Mouse (Mus musculus): ENCODE measurements around the gene Slamf9. TPM values are rescaled to one million over a fixed set of nuclear protein-coding genes. Genes with fewer than 3 reads are reported as not detected.

The Slamf9 gene
- total RNA-seq, 2 experiments from 2014 or later = 0.26 TPM; not detected in 1

GRCm38 (mm10) chr1:172458041-172458440 lies 17.1 kb upstream of the Slamf9 start:
- no peak for DNase-seq
- intact Hi-C loops (cut with DNase I) = no loop called here

DNA sequence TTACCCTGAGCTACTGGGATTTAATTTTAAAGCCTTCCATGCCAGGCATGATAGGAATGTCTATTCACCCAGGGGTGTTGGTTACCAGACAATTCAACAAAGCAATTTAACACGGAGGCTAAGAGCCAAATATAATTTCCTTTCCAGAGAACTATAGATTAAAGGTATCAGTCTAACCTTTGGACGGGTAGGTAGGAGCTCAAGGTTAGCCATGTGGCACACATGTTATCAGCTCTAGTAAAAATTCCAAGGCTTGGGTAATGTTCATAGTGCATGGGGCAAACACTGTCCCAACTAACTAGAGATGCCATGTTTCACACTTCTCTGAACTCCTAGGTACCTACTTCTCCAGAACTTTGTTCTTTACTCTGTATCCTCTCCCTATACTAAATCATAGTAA lies 13.6 kb upstream of the Slamf9 start:
- intact Hi-C loops (cut with DNase I) = no loop called here
- no peak for DNase-seq

- no peak for DNase-seq
- intact Hi-C loops (cut with DNase I) = no loop called here
These were observed 12.6 kb upstream of the Slamf9 start for GRCm38 (mm10) chr1:172462534-172462933.

DNA sequence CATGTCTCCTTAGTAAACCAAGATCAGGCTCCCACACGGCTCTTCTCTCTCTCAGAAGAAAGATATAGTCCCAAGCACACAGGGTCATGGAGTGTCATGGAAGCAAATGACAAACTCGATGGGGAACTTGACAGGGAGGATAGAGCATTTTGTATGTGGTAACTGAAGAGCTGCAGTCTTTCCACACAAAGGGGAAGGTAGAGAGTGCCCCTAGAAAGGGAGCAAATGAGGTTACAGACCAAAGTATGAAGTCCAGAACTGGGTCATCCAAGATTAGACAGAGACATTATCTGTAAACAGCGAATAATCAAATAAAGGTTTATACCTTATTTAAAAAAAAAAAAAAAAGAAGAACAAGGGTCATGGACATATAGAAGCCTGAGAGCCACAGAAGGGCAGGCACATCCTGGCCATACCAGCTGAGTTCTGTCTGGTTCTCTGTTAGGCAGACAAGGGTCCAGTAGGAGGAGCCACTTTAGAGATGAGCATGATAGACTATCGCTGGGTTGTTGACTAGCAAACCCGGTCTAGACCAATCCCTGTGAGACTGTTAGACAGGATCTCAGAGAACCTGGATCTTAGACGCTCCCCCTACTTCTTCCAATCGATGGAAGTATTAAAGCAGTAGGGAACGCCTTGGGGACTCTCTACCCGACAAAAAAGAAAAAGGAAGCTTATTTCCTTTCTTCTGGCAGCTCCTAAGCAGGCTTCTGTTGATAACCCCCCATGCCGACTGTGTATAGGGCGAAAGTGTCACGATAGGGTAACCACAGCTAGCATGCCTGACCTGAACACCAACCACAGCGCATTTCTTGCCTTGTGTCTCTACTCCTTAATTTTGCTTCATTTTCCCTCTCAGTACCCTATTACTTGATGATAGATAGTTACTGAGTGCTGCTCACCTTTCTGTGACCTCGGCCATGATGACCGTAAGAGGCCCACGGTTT lies 11.5 kb upstream of the Slamf9 start:
- no peak for DNase-seq
- intact Hi-C loops (cut with DNase I) = no loop called here

DNA sequence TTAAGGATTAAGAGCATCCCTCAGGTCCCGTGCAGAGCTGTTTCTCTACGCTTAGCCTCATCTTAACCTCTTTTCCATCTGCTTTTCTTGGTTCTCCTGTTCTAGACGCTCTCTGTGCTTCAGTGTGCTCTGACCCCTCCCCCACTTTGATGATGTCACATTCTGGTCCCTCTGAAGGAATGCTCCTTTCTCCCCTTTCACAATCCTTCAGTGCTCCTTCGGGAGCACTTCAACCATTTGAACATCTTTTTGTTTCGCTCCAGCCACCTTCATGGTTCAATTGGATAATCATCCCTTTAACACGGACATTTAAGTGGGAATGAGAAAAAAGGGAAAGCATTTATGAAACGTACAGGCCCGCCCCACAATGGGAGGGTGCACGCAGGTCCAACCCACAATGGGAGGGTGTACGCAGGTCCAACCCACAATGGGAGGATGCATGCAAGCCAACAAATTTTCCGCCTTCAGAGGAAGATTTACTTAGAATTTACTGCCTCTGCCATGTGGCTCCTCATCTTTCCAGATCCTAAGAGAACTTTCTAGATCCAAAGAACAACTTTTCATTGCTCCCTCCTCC lies 6.8 kb upstream of the Slamf9 start:
- intact Hi-C loops (cut with DNase I) = no loop called here
- no peak for DNase-seq

- intact Hi-C loops (cut with DNase I) = no loop called here
- no peak for DNase-seq
These were observed 5.8 kb upstream of the Slamf9 start for GRCm38 (mm10) chr1:172469373-172469772.

DNA sequence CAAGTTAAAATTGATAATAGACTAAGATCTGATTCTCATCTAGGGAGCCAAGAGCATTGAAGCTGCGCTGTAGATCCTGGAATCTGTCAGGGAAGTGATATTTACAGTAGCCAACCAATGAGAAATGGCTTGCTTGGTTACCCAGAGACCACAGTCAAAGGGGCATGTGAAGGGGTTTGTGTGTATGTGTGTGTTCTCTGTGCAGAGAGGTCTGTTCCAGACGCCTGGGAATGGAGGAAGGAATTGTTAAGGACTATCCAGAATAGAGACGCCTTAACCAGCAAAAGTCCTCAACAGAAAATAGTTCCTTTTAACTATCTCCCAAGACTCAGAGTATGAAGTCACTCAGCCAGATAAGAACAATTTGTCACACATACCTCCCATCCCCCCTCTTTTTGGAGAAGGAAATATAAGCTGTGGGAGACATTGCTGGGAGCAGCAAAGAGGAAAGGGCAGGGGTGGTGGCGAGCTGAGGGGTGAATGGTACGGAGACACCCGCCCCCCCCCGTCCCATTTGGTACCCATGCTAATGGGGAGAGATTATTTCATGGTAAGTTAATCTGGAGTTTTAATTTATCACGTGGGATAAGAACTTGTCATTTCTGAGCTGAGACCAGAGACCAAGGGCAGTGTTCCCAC lies 5.2 kb upstream of the Slamf9 start:
- DNase-seq = no peak
- intact Hi-C loops (cut with DNase I) = no loop called here

DNA sequence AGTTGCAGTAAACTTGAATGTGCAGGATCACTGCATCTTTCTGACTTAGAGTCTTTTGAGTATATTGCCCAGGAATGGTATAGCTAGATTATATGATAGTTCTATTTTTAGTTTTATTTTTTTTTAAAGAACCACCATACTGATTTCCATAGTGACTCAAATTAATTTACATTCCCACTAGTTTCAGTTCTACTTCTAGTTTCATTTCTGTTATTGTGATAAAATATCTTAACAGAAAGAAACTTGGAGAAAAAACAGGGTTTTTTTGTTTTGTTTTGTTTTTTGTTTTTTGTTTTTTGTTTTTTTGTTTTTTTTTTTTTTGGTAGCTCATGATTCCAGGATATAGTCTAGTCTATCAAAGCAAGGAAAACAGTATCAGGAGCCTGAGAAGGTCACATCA lies 2.2 kb upstream of the Slamf9 start:
- intact Hi-C loops (cut with DNase I) = no loop called here

GRCm38 (mm10) chr1:172474196-172474595 lies 962 bp upstream of the Slamf9 start:
- intact Hi-C loops (cut with DNase I) = no loop called here
- no peak for DNase-seq

More for the DNA sequence above, 2.2 kb upstream of the Slamf9 start:
- no peak for DNase-seq

DNA sequence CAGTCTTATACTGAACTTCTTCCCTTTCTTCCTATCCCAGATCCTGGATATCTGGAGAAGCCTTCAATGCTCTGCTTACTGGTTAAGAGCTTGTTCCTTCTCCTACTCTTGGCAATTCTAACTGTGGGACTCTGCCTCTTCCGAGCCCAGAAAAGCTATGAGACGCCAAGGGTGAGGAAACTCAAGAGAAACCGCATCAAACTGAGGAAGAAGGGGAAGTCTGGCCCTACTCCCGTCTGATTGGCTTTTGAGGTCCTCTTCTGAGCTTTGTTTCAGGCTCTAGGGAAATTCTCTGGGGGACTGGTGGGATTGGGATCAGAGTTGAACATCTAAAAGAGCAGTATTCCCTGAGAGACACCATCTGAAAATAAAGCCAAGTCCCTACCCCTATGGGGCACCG lies 2.9 kb downstream of the Slamf9 start:
- intact Hi-C loops (cut with DNase I) = no loop called here
- no peak for DNase-seq

DNA sequence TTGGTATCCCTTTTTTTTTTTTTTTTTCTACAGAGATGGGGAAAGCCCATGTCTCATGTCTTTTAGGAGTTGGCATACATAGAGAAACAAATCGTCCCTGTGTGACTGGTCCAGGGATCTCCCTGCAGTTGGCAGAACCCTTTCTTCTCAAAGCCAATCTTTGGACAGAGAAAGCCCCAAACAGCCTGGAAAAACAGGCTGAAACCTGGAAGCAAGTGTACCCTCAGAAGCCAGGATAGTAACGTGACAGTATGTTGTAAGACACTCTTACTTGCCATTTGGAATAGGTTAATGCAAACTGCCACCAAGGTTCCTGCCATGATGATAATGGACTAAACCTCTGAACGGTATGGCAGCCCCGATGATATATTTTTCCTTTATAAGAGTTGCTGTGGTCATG lies 5.2 kb downstream of the Slamf9 start:
- DNase-seq = no peak
- intact Hi-C loops (cut with DNase I) = loop anchor here (10.0 kb wide), 1 partner anchor 914 kb away; no protein-coding TSS in a partner anchor

DNA sequence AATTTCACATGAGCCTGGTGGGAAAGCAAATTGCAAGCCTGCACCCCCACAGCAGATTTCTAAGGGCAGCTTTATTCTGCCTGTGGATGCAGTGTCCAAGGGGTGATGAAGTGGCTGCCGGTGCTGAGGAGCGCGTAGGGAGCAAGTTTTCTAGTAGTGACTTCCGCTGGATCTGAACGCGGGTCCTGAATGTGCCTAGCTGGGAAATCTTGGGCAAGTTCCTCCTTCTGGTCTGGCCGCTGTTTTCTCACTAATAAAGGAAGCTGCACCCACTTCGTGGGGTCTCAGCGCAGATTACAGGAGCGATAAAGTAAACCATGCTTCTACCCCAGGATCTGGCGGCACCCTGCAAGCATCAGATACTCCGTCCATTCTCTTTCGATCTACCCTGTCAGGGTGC lies 6.0 kb downstream of the Slamf9 start:
- intact Hi-C loops (cut with DNase I) = loop anchor here (10.0 kb wide), 1 partner anchor 914 kb away; no protein-coding TSS in a partner anchor
- no peak for DNase-seq

GRCm38 (mm10) chr1:172481540-172482280 lies 6.6 kb downstream of the Slamf9 start, which contains the start of gene Igsf9:
TSS of gene Igsf9 (plus strand) at chr1:172481788.
- intact Hi-C loops (cut with DNase I) = loop anchor here (10.0 kb wide), 1 partner anchor 913 kb away; no protein-coding TSS in a partner anchor
- DNase-seq = peak; percentile 97

- DNase-seq = no peak
- intact Hi-C loops (cut with DNase I) = loop anchor here (10.0 kb wide), 1 partner anchor 912 kb away; no protein-coding TSS in a partner anchor
These were observed 7.6 kb downstream of the Slamf9 start for GRCm38 (mm10) chr1:172482518-172483360.

DNA sequence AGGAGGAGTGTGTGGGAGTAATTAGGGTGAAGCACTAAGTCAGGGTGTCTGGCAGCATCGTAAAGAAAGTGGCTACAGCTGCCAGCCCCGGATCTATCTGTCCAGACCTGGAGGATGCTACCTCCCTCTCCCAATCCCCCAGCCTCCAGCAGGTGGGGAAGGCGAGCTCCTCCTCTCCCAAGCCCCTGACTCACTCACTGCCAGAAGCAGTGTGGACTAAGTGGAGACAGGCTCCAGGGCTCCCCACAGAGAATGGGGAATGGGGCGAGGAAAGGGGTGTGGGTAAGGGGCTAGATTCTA lies 8.2 kb downstream of the Slamf9 start:
- DNase-seq = no peak

DNA sequence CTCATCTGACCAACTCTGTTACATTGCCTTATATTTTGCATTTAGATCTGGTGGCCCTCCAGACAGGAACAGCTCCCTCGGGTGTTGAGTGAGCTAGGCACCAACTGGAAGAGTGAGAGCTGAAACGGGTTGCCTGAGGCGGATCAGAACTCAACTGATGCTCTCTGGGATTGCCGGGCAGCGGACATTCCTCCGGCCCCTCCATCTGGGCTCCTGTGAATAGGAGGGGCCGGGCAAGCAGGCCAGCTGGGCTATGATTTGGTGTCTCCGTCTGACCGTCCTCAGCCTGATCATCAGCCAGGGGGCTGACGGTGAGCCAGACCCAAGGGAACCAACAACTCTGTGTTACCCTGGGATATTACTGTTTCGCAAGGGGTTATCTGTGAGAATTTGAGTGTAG lies 9.1 kb downstream of the Slamf9 start:
- intact Hi-C loops (cut with DNase I) = loop anchor here (10.0 kb wide), 1 partner anchor 911 kb away; no protein-coding TSS in a partner anchor
- no peak for DNase-seq

More for the DNA sequence above, 8.2 kb downstream of the Slamf9 start:
- intact Hi-C loops (cut with DNase I) = loop anchor here (10.0 kb wide), 1 partner anchor 911 kb away; no protein-coding TSS in a partner anchor

DNA sequence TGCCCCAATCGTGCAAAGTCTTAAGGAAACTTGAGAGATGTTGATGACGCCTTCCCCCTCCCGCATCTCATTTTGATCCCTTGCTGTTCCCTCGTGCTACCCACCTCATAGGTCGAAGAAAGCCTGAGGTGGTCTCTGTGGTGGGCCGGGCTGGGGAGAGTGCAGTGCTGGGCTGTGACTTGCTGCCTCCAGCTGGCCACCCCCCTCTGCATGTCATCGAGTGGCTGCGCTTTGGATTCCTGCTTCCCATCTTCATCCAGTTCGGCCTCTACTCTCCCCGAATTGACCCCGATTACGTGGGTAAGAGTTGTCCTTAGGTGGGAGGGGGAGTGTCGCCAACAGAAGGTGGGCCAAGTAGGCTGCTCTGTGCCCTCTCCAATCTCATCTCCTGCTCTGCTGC lies 9.5 kb downstream of the Slamf9 start:
- no peak for DNase-seq
- intact Hi-C loops (cut with DNase I) = loop anchor here (10.0 kb wide), 1 partner anchor 910 kb away; no protein-coding TSS in a partner anchor

- intact Hi-C loops (cut with DNase I) = loop anchor here (10.0 kb wide), 1 partner anchor 909 kb away; no protein-coding TSS in a partner anchor
- DNase-seq = no peak
These were observed 10.7 kb downstream of the Slamf9 start for GRCm38 (mm10) chr1:172485821-172486220.

GRCm38 (mm10) chr1:172486236-172486635 lies 11.1 kb downstream of the Slamf9 start:
- no peak for DNase-seq
- intact Hi-C loops (cut with DNase I) = loop anchor here (10.0 kb wide), 1 partner anchor 909 kb away; no protein-coding TSS in a partner anchor

Data from left cerebral cortex, postnatal 4 days (tissue).